Mouse (Mus musculus): ENCODE data around the gene Sapcd1. TPM values are rescaled to one million over a fixed set of nuclear protein-coding genes. Genes with fewer than 3 reads are reported as not detected.
"Not testable (repeated sequence)": the region's sequence is repeated elsewhere in the genome, so short reads cannot be mapped to it uniquely, and the experiment has no call there.

Gene Sapcd1
- polyA plus RNA-seq, 1 experiment from 2014 or later: 7.1 TPM

DNA sequence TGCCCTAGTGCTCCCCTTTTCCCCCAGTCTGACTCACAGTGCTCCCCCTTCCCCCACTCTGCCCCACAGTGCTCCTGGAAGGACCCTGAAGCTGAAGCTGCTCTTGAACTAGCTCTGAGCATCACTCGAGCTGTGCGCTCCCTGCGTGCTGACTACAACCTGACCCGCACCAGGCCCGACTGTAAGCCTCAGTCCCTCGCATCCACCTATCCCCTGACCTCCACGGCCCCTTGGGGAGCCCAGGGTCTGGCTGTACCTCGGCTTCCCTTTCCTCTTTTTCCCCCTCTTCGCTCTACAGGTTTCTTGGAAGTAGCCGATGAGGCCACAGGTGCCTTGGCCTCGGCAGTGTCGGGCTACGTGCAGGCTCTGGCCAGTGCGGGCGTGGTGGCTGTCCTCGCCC is 12.5 kb downstream of the Sapcd1 start:
- no peaks in the 10 kb centered on the region for H3K9me3 ChIP-seq (ENCODE audit: low read length)
- H3K4me3 ChIP-seq (ENCODE audit: low read length): no peak overlapping the region
- no peak overlapping the region for H3K9ac ChIP-seq (replicated peaks; ENCODE audit: low read length)
- H3K36me3 ChIP-seq (ENCODE audit: insufficient read depth, low read length): peaks cover 60% of the 10 kb centered on the region
- WGBS: 90% methylated on average over 16 of the region's 16 CpGs
- H3K27me3 ChIP-seq (ENCODE audit: insufficient read depth, low read length): no peaks in the 10 kb centered on the region
- H3K4me1 ChIP-seq (ENCODE audit: insufficient read depth, low read length): no peaks in the 10 kb centered on the region
- H3K4me2 ChIP-seq (replicated peaks; ENCODE audit: low read depth, low read length): no peak overlapping the region
- no peak overlapping the region for H3K27ac ChIP-seq (ENCODE audit: low read length)
- ATAC-seq (ENCODE audit: low FRiP score, low TSS enrichment): no peak

DNA sequence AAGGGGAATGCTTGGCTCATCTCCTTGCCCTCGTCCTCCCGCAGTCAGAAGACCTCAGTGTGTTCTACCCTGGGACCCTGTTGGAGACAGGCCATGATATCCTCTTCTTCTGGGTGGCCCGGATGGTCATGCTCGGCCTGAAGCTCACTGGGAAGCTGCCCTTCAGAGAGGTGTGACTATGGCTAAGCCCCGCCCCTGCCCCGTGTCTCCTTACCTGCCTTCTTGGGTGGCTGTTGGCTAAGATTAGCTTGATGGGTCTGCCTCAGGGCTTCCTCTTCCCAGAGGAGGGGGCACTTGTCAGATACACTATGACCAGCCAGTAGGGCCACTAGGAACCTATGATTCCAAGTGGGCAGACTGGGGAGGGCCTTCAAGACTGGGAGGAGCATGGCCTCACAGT is 14.6 kb downstream of the Sapcd1 start:
- H3K4me2 ChIP-seq (replicated peaks; ENCODE audit: low read depth, low read length): no peak overlapping the region
- 82% methylated on average over 6 of the region's 6 CpGs for WGBS
- H3K9me3 ChIP-seq (ENCODE audit: low read length): no peaks in the 10 kb centered on the region
- peaks cover 77% of the 10 kb centered on the region for H3K36me3 ChIP-seq (ENCODE audit: insufficient read depth, low read length)
- no peak for ATAC-seq (ENCODE audit: low FRiP score, low TSS enrichment)
- H3K27me3 ChIP-seq (ENCODE audit: insufficient read depth, low read length): no peaks in the 10 kb centered on the region
- no peak overlapping the region for H3K27ac ChIP-seq (ENCODE audit: low read length)
- H3K9ac ChIP-seq (replicated peaks; ENCODE audit: low read length): no peak overlapping the region
- no peaks in the 10 kb centered on the region for H3K4me1 ChIP-seq (ENCODE audit: insufficient read depth, low read length)
- H3K4me3 ChIP-seq (ENCODE audit: low read length): no peak overlapping the region

DNA sequence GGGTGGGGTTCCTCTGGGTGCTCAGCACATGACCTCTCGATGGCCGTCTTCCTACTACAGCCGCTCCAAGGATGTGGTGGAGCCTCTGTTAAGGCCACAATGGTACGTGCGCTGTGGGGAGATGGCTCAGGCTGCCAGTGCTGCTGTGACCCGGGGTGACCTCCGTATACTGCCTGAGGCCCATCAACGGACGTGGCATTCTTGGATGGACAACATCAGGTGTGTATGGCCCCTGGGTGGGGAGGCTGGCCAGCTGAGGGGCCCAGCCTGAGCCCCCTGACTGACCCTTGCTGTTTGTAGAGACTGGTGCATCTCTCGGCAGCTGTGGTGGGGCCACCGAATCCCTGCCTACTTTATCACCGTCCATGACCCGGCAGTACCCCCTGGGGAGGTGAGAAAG is 15.4 kb downstream of the Sapcd1 start:
- no peak overlapping the region for H3K27ac ChIP-seq (ENCODE audit: low read length)
- no peaks in the 10 kb centered on the region for H3K27me3 ChIP-seq (ENCODE audit: insufficient read depth, low read length)
- H3K4me2 ChIP-seq (replicated peaks; ENCODE audit: low read depth, low read length): no peak overlapping the region
- 78% methylated on average over 13 of the region's 13 CpGs for WGBS
- H3K9me3 ChIP-seq (ENCODE audit: low read length): no peaks in the 10 kb centered on the region
- ATAC-seq (ENCODE audit: low FRiP score, low TSS enrichment): no peak
- H3K4me1 ChIP-seq (ENCODE audit: insufficient read depth, low read length): no peaks in the 10 kb centered on the region
- H3K36me3 ChIP-seq (ENCODE audit: insufficient read depth, low read length): peaks cover 85% of the 10 kb centered on the region
- H3K4me3 ChIP-seq (ENCODE audit: low read length): no peak overlapping the region
- H3K9ac ChIP-seq (replicated peaks; ENCODE audit: low read length): no peak overlapping the region

DNA sequence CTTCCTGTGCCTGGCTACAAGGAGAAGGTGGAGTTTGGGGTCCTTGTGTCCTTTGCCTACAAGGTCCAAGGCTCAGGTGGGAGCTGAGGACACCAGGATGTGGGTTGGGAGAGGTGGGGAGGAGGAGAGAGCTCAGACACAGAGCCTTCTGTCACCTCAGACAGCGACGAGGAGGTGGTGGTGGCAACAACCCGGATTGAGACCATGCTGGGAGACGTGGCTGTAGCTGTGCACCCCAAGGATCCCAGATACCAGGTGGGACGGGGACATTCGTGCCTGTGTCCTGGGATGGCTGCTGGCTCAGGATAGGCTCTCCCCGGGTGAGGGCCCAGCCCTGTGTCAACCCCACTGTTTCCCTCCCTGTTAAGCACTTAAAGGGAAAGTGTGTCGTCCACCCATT is 16.4 kb downstream of the Sapcd1 start:
- WGBS: 96% methylated on average over 8 of the region's 8 CpGs
- Histone ChIP-seq H3K27ac (ENCODE audit: low read length) (no peak overlapping the region), H3K4me3 (ENCODE audit: low read length) (no peak overlapping the region), H3K4me1 (ENCODE audit: insufficient read depth, low read length) (no peaks in the 10 kb centered on the region), H3K9me3 (ENCODE audit: low read length) (no peaks in the 10 kb centered on the region), H3K9ac (replicated peaks; ENCODE audit: low read length) (no peak overlapping the region), H3K27me3 (ENCODE audit: insufficient read depth, low read length) (no peaks in the 10 kb centered on the region), H3K4me2 (replicated peaks; ENCODE audit: low read depth, low read length) (no peak overlapping the region), H3K36me3 (ENCODE audit: insufficient read depth, low read length) (peaks cover 92% of the 10 kb centered on the region)
- no peak for ATAC-seq (ENCODE audit: low FRiP score, low TSS enrichment)

DNA sequence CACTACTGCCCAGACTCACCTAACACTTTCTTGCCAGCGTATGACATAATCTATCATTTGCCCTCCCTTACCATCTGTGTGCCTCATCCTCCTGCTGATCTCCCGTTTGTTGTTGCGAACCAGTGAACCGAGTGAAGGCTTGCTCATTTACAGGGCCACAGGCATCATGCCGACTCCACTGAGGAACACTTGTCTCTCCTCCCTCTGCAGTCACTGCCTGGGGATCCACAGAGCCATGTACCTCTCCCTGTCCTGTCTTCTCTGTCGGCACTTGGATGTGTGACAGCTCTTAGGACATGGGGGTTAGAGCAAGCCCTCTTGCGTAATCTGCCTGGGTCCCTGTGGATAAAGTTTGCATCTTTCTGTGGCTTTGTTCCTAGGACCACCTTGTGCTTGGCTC is 18.2 kb downstream of the Sapcd1 start:
- Histone ChIP-seq H3K4me1 (ENCODE audit: insufficient read depth, low read length) (no peaks in the 10 kb centered on the region), H3K27me3 (ENCODE audit: insufficient read depth, low read length) (no peaks in the 10 kb centered on the region), H3K27ac (ENCODE audit: low read length) (no peak overlapping the region), H3K9me3 (ENCODE audit: low read length) (no peaks in the 10 kb centered on the region), H3K36me3 (ENCODE audit: insufficient read depth, low read length) (peaks cover 89% of the 10 kb centered on the region), H3K9ac (replicated peaks; ENCODE audit: low read length) (no peak overlapping the region), H3K4me3 (ENCODE audit: low read length) (no peak overlapping the region), H3K4me2 (replicated peaks; ENCODE audit: low read depth, low read length) (no peak overlapping the region)
- ATAC-seq (ENCODE audit: low FRiP score, low TSS enrichment): no peak
- 75% methylated on average over 7 of the region's 7 CpGs for WGBS

DNA sequence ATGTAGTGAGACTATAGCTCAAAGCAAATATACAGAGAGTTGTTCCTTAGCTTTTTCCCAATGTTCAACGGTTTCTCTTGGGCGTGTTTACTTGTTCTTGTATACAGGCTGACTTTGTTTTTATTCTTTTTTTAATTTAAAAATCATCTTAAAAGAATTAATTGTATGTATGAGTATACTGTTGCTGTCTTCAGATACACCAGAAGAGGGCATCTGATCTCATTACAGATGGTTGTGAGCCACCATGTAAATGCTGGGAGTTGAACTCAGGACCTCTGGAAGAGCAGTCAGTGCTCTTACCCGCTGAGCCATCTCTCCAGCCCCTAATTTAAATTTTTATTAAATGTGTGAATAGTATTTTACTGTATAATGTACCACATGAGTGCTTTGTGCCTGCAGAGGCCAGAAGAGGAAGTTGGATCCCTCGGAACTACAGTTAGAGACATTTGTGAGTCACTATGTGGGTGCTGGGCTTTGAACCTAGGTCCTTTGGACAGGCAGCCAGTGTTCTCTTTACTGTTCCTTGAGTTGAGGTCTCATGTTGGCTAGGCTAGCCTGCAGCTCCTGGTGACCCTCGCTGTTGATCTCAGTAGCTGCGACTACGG is 20.3 kb downstream of the Sapcd1 start:
- Histone ChIP-seq H3K27me3 (ENCODE audit: insufficient read depth, low read length) (no peaks in the 10 kb centered on the region), H3K27ac (ENCODE audit: low read length) (no peak overlapping the region), H3K4me2 (replicated peaks; ENCODE audit: low read depth, low read length) (no peak overlapping the region), H3K36me3 (ENCODE audit: insufficient read depth, low read length) (peaks cover 74% of the 10 kb centered on the region), H3K4me1 (ENCODE audit: insufficient read depth, low read length) (peaks cover 11% of the 10 kb centered on the region), H3K9me3 (ENCODE audit: low read length) (no peaks in the 10 kb centered on the region), H3K9ac (replicated peaks; ENCODE audit: low read length) (no peak overlapping the region), H3K4me3 (ENCODE audit: low read length) (no peak overlapping the region)
- 96% methylated on average over 7 of the region's 7 CpGs for WGBS
- ATAC-seq (ENCODE audit: low FRiP score, low TSS enrichment): no peak

DNA sequence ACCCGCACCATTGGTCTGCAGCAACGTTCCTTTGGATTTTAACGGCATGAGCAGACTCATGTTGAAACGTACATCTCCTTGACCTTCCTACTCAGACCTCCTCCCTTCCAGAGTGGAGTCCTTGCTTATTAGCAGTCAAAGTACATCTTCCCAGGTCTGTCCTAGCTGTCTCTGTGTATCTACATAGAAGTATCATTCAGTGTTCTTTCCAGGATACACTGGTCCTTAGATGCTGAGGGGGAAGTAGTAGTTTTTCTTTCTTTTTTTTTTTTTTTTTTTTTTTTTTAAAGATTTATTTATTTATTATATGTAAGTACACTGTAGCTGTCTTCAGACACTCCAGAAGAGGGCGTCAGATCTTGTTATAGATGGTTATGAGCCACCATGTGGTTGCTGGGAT is 21.9 kb downstream of the Sapcd1 start:
- H3K9me3 ChIP-seq (ENCODE audit: low read length); ATAC-seq (ENCODE audit: low FRiP score, low TSS enrichment); H3K27me3 ChIP-seq (ENCODE audit: insufficient read depth, low read length); H3K9ac ChIP-seq (replicated peaks; ENCODE audit: low read length); H3K4me2 ChIP-seq (replicated peaks; ENCODE audit: low read depth, low read length); H3K4me3 ChIP-seq (ENCODE audit: low read length); H3K27ac ChIP-seq (ENCODE audit: low read length): not testable (repeated sequence)
- 94% methylated on average over 4 of the region's 5 CpGs for WGBS
- Histone ChIP-seq H3K36me3 (ENCODE audit: insufficient read depth, low read length) (peaks cover 58% of the 10 kb centered on the region), H3K4me1 (ENCODE audit: insufficient read depth, low read length) (peaks cover 17% of the 10 kb centered on the region)

DNA sequence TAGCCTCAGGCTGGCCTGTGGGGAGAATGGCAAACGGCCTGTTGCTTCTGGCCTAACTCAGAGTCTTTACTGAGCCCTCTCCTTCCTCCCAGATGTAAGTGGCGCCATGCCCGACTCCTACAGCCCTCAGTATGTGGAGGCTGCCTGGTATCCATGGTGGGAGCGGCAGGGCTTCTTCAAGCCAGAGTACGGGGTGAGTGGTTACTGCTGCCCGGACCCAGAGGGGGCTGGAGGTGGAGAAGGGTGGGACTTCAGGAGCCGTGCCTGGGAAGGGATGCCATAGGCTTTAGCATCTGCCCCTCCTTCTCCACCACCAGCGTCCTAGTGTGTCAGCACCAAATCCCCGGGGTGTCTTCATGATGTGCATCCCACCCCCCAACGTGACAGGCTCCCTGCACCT is 22.7 kb downstream of the Sapcd1 start:
- WGBS: 90% methylated on average over 10 of the region's 10 CpGs
- Histone ChIP-seq H3K36me3 (ENCODE audit: insufficient read depth, low read length) (peaks cover 50% of the 10 kb centered on the region), H3K4me3 (ENCODE audit: low read length) (no peak overlapping the region), H3K9me3 (ENCODE audit: low read length) (no peaks in the 10 kb centered on the region), H3K27me3 (ENCODE audit: insufficient read depth, low read length) (no peaks in the 10 kb centered on the region), H3K4me1 (ENCODE audit: insufficient read depth, low read length) (peaks cover 18% of the 10 kb centered on the region), H3K9ac (replicated peaks; ENCODE audit: low read length) (no peak overlapping the region), H3K27ac (ENCODE audit: low read length) (no peak overlapping the region), H3K4me2 (replicated peaks; ENCODE audit: low read depth, low read length) (no peak overlapping the region)
- ATAC-seq (ENCODE audit: low FRiP score, low TSS enrichment): no peak

DNA sequence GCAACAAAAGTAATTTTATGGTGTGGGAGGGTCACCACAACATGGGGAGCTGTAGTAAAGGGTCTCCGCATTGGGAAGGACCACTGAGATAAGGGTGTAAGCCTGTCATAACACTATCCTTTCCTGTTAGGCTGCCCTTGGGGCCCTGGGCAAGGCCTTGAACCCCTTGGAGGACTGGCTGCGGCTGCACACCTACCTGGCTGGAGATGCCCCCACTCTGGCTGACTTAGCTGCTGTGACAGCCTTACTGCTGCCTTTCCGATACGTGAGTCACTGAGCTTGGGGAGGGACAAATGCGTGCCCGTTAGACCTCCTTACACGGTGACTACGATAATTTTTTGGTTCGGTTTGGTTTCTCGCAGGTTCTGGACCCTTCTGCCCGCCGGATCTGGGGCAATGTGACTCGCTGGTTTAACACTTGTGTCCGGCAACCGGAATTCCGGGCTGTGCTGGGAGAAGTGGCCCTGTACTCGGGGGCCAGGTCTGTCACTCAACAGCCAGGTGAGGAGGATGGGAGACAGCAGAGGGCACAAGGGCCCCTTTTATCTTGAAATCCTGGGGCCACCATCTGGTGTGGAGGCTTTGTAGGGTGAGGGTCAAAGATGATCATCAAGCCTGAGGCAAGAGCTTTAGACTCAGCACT is 23.6 kb downstream of the Sapcd1 start:
- WGBS: 94% methylated on average over 17 of the region's 17 CpGs
- Histone ChIP-seq H3K9me3 (ENCODE audit: low read length) (no peaks in the 10 kb centered on the region), H3K4me2 (replicated peaks; ENCODE audit: low read depth, low read length) (no peak overlapping the region), H3K9ac (replicated peaks; ENCODE audit: low read length) (no peak overlapping the region), H3K27ac (ENCODE audit: low read length) (no peak overlapping the region), H3K27me3 (ENCODE audit: insufficient read depth, low read length) (no peaks in the 10 kb centered on the region), H3K4me3 (ENCODE audit: low read length) (no peak overlapping the region), H3K36me3 (ENCODE audit: insufficient read depth, low read length) (peaks cover 42% of the 10 kb centered on the region), H3K4me1 (ENCODE audit: insufficient read depth, low read length) (peaks cover 26% of the 10 kb centered on the region)
- no peak for ATAC-seq (ENCODE audit: low FRiP score, low TSS enrichment)

DNA sequence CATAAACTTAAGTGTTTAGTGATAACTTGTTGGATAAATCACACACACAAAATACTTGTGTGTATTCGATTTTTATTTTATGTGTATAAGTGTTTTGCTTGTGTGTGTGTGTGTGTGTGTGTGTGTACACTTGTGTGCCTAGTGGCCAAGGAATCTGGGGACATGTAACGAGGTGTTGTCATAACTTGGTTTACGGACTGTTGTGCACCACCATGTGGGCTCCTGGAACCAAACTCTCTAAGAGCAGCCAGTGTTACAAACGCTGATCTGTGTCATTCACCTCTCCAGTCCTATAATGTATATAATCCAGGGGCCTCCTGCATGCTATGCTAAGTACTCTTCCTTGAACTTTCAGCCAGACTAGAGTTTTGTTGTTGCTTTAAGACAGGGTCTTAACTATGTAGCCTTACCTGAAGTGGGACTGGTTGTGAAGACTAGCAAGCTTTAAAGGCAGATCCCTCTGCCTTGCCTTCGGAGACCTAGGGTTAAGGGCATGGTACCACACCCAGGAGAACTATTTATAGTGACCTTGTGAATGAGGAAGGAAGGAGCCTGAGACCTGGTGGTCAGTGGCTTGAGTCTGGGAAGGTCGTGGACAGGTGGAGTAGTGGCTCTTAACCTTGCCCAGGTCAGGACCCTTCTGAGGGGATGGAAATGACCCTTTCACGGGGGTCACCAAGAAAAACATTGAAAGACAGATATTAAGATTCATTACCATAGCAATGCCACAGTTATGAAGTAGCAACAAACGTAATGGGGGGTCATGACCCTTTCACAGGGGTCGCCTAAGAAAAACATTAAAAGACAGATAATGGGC is 24.6 kb downstream of the Sapcd1 start:
- Histone ChIP-seq H3K4me2 (replicated peaks; ENCODE audit: low read depth, low read length) (peak overlapping the region; percentile 100), H3K9ac (replicated peaks; ENCODE audit: low read length) (peak overlapping the region; percentile 98), H3K4me3 (ENCODE audit: low read length) (peak overlapping the region; percentile 93; the same call in 1 of the 2 replicates), H3K27me3 (ENCODE audit: insufficient read depth, low read length) (no peaks in the 10 kb centered on the region), H3K27ac (ENCODE audit: low read length) (no peak overlapping the region), H3K9me3 (ENCODE audit: low read length) (no peaks in the 10 kb centered on the region), H3K36me3 (ENCODE audit: insufficient read depth, low read length) (peaks cover 44% of the 10 kb centered on the region), H3K4me1 (ENCODE audit: insufficient read depth, low read length) (peaks cover 29% of the 10 kb centered on the region)
- ATAC-seq (ENCODE audit: low FRiP score, low TSS enrichment): no peak
- WGBS: 44% methylated on average over 9 of the region's 9 CpGs

Measured in kidney, embryonic 16.5 days (tissue).